ENCODE assay signal across 14 mouse cellular contexts in the genomic region with DNA sequence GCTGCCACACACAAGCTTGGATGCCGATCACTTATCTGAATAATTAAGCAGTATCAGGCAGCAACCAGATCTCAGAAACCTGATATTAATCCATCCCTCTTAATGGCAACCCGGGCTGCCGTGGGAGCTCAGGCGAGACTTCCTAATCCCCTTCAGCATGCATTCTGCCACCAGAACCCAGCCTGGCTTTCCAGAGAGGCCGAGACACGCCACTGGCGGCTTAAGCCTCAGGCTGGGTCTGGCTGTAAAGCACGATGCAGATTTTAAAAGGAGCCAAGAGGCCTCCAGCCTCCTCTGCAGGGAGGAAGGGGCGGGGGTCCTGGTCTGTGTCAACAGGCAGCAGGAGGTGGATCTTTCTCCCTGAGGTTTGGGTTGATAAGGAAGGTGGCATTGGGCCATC.
DNase-seq lines count a peak whose midpoint lies in the region; ATAC-seq and TF ChIP-seq lines count a peak whose summit lies in the region.
"Had no signal": no experiment of that assay in that cellular context is flagged by ENCODE, and none has a peak within 500 bp of the region (broad histone marks: within the 10 kb centered on the region; RNA-seq: fewer than 3 reads in every experiment).

No protein-coding gene starts in this region.

- no peak overlapping the region for H3K4me3 ChIP-seq in heart, embryonic 12.5 days
- no peak overlapping the region for H3K4me3 ChIP-seq in limb, embryonic 13.5 days
- H3K4me3 ChIP-seq in stomach, postnatal 0 days (ENCODE audit: low read depth, low read length) = no peak overlapping the region

- 12% methylated on average over 9 of the region's 9 CpGs for WGBS in heart, embryonic 12.5 days
- WGBS in limb, embryonic 13.5 days = 6% methylated on average over 9 of the region's 9 CpGs
- 19% methylated on average over 9 of the region's 9 CpGs for WGBS in stomach, postnatal 0 days

- H3K9me3 ChIP-seq in heart, embryonic 12.5 days (replicated peaks) = no peaks in the 10 kb centered on the region
- no peaks in the 10 kb centered on the region for H3K9me3 ChIP-seq in limb, embryonic 13.5 days
- no peaks in the 10 kb centered on the region for H3K9me3 ChIP-seq in stomach, postnatal 0 days (ENCODE audit: control insufficient read depth, low read length)

- peaks cover 18% of the 10 kb centered on the region for H3K4me1 ChIP-seq in heart, embryonic 12.5 days (replicated peaks)
- H3K4me1 ChIP-seq in limb, embryonic 13.5 days = peaks cover 30% of the 10 kb centered on the region
- no peaks in the 10 kb centered on the region for H3K4me1 ChIP-seq in stomach, postnatal 0 days (replicated peaks; ENCODE audit: control insufficient read depth, insufficient read depth)

- no peak overlapping the region for H3K27ac ChIP-seq in heart, embryonic 12.5 days (ENCODE audit: poor library complexity, severe bottlenecking)
- no peak overlapping the region for H3K27ac ChIP-seq in limb, embryonic 13.5 days
- H3K27ac ChIP-seq in stomach, postnatal 0 days (replicated peaks) = no peak overlapping the region

- H3K27me3 ChIP-seq in heart, embryonic 12.5 days (replicated peaks) = peaks cover 5% of the 10 kb centered on the region; the same call in 1 of the 2 replicates
- H3K27me3 ChIP-seq in limb, embryonic 13.5 days = peaks cover 3% of the 10 kb centered on the region; the same call in 1 of the 2 replicates
- H3K27me3 ChIP-seq in stomach, postnatal 0 days (ENCODE audit: control insufficient read depth, insufficient read depth, low read length) = no peaks in the 10 kb centered on the region

- TF ChIP-seq EP300 in stomach, postnatal 0 days (optimal IDR thresholded peaks at IDR 0.05) = no peak

- no peaks in the 10 kb centered on the region for H3K36me3 ChIP-seq in heart, embryonic 12.5 days
- H3K36me3 ChIP-seq in limb, embryonic 13.5 days = no peaks in the 10 kb centered on the region
- H3K36me3 ChIP-seq in stomach, postnatal 0 days (ENCODE audit: control insufficient read depth, insufficient read depth, low read length) = no peaks in the 10 kb centered on the region

- no peak for DNase-seq in heart, adult 9 months (ENCODE audit: low spot score in 2 of 2)
- DNase-seq in kidney, postnatal 4 days = peak; percentile 9 to 20
- no peak for DNase-seq in kidney, postnatal 36 days
- no peak for DNase-seq in stomach, postnatal 0 days (ENCODE audit: low spot score)
- no peak for DNase-seq in adrenal gland, adult 2 months
- no peak for DNase-seq in gastrocnemius, postnatal 25 days
- DNase-seq: heart, adult 11 months; layer of hippocampus, adult 9-11 months; lung, embryonic 14.5 days; right cerebral cortex, postnatal 25 days; thymus, postnatal 14 days had no signal

- no peak overlapping the region for H3K9ac ChIP-seq in heart, embryonic 12.5 days
- H3K9ac ChIP-seq in limb, embryonic 13.5 days = 0 out of 2 replicates have a peak overlapping the region, but pooled peaks have one; percentile 31
- H3K9ac ChIP-seq in stomach, postnatal 0 days (ENCODE audit: low read length) = no peak overlapping the region
- H3K9ac ChIP-seq: lung, embryonic 14.5 days had no signal

- peak overlapping the region; percentile 35 for H3K4me2 ChIP-seq in heart, embryonic 12.5 days
- peak overlapping the region; percentile 21 for H3K4me2 ChIP-seq in limb, embryonic 13.5 days (replicated peaks)
- H3K4me2 ChIP-seq in stomach, postnatal 0 days (replicated peaks; ENCODE audit: low read depth) = no peak overlapping the region
- H3K4me2 ChIP-seq: lung, embryonic 14.5 days had no signal

- no peak for ATAC-seq in heart, embryonic 12.5 days (ENCODE audit: insufficient number of reproducible peaks, low FRiP score)
- ATAC-seq in limb, embryonic 13.5 days (ENCODE audit: low FRiP score, low read depth) = peak; percentile 48; the same call in 1 of the 2 replicates
- no peak for ATAC-seq in stomach, postnatal 0 days (ENCODE audit: low FRiP score, low TSS enrichment)
- ATAC-seq: hindbrain, embryonic 16.5 days had no signal

- TF ChIP-seq CTCF in stomach, postnatal 0 days (IDR thresholded peaks at IDR 0.05; ENCODE audit: low read depth) = no peak

Comparison
In these comparisons a context has a peak if more than half of its experiments do, and no peak if none do; other contexts are left out.
1. DNase-seq: peak in kidney, postnatal 4 days (2 of 2); none in heart, adult 9 months (0 of 2), kidney, postnatal 36 days (0 of 2), stomach, postnatal 0 days (single experiment), adrenal gland, adult 2 months (single experiment) and gastrocnemius, postnatal 25 days (single experiment).